Mouse (Mus musculus) layer of hippocampus, adult 18-20 months (tissue): ENCODE measurements around the gene Tomm6. TPM values are rescaled to one million over a fixed set of nuclear protein-coding genes. Genes with fewer than 3 reads are reported as not detected.

Source experiments
- DNase-seq, 2 experiments: peaks; one replicate each; pipeline ENCODE4 v3.0.0; 2022; ENCODE audit warnings: low spot score in 2 of 2
- total RNA-seq, 2 experiments: library from RNA; stranded (reverse); gene quantifications; 2 replicates each; pipeline ENCODE4 v1.2.3; 2021

Gene Tomm6
- total RNA-seq, 2 experiments from 2014 or later: 220 to 222 TPM

- DNase-seq: no peak
Measured at GRCm38 (mm10) chr17:47695337-47695710, 7.1 kb upstream of the Tomm6 start.

GRCm38 (mm10) chr17:47694503-47695336, 6.5 kb upstream of the Tomm6 start, which contains the start of gene Prickle4:
TSS of gene Prickle4 (minus strand) at chr17:47694736.
- DNase-seq: peak; percentile 93 to 98

- DNase-seq: no peak
Measured at GRCm38 (mm10) chr17:47694442-47694502, 6.1 kb upstream of the Tomm6 start, which contains the start of gene Gm21981. TSS of gene Gm21981 (minus strand) at chr17:47694455.

GRCm38 (mm10) chr17:47693671-47694441, 5.7 kb upstream of the Tomm6 start:
- no peak for DNase-seq

GRCm38 (mm10) chr17:47691650-47692049, 3.5 kb upstream of the Tomm6 start:
- DNase-seq: no peak

- no peak for DNase-seq
Measured at GRCm38 (mm10) chr17:47689894-47690293, 1.7 kb upstream of the Tomm6 start.

- DNase-seq: peak; percentile 75 to 82
Measured at GRCm38 (mm10) chr17:47688608-47689575, 706 bp upstream of the Tomm6 start, which contains the start of gene Frs3. TSS of gene Frs3 (plus strand) at chr17:47689030.

GRCm38 (mm10) chr17:47687409-47688343, 510 bp downstream of the Tomm6 start:
- peak; percentile 93 to 98 for DNase-seq

GRCm38 (mm10) chr17:47682836-47683235, 5.3 kb downstream of the Tomm6 start:
- DNase-seq: no peak

GRCm38 (mm10) chr17:47678702-47679101, 9.5 kb downstream of the Tomm6 start:
- DNase-seq: no peak

GRCm38 (mm10) chr17:47678238-47678637, 9.9 kb downstream of the Tomm6 start:
- DNase-seq: no peak

- peak; percentile 66 to 88 for DNase-seq
Measured at GRCm38 (mm10) chr17:47676581-47676980, 11.6 kb downstream of the Tomm6 start.

GRCm38 (mm10) chr17:47672311-47673111, 15.7 kb downstream of the Tomm6 start:
- peak in 1 of 2 experiments; percentile 39 for DNase-seq

- no peak for DNase-seq
Measured at GRCm38 (mm10) chr17:47671988-47672310, 16.2 kb downstream of the Tomm6 start.

- DNase-seq: no peak
Measured at GRCm38 (mm10) chr17:47669166-47669565, 19.0 kb downstream of the Tomm6 start.

- no peak for DNase-seq
Measured at GRCm38 (mm10) chr17:47664474-47664873, 23.7 kb downstream of the Tomm6 start.

GRCm38 (mm10) chr17:47663009-47663713, 25.0 kb downstream of the Tomm6 start:
- DNase-seq: no peak

GRCm38 (mm10) chr17:47658741-47659243, 29.4 kb downstream of the Tomm6 start:
- no peak for DNase-seq

- no peak for DNase-seq
Measured at GRCm38 (mm10) chr17:47657901-47658300, 30.3 kb downstream of the Tomm6 start.
